8 mouse cellular contexts compared by ENCODE assay signal in the genomic region with DNA sequence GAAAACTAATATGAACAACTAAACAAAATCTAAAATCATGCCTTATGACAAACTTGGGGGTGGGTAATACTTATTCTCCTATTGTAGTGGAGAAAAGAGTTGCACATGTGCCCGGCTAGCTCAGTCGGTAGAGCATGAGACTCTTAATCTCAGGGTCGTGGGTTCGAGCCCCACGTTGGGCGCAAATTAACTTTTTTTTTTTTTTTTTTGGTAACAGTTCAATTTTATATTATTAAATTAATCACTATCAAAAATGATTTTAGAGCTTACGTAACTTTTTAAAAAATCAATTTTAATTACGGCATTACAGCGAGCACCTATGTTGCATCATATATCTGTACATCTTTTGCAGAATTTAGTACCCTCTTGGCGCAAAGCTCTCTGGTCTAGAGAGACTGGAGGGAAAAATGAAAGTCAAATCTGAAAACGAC. TPM values are rescaled to one million over a fixed set of nuclear protein-coding genes. Genes with fewer than 3 reads are reported as not detected.
DNase-seq lines count a peak whose midpoint lies in the region; ATAC-seq and TF ChIP-seq lines count a peak whose summit lies in the region.

No protein-coding gene starts in this region.

- TF ChIP-seq POLR2A in MEL (IDR thresholded peaks at IDR 0.05; ENCODE audit: control insufficient read depth in 1 of 2, insufficient read depth in 1 of 2, low read depth in 1 of 2, low read length in 2 of 2, poor library complexity in 1 of 2): no peak

- no peak for ATAC-seq in embryonic facial prominence, embryonic 12.5 days (ENCODE audit: insufficient number of reproducible peaks, insufficient read depth, low FRiP score, low TSS enrichment)
- ATAC-seq in limb, embryonic 13.5 days (ENCODE audit: low FRiP score, low read depth): no peak
- ATAC-seq in midbrain, embryonic 16.5 days: no peak

- peak overlapping the region; percentile 56 for H3K4me3 ChIP-seq in layer of hippocampus, adult 2 months
- peak overlapping the region; percentile 65 to 83 for H3K4me3 ChIP-seq in MEL (ENCODE audit: control insufficient read depth in 1 of 2, insufficient read depth in 1 of 2, low read depth in 2 of 2, low read length in 2 of 2)
- H3K4me3 ChIP-seq in embryonic facial prominence, embryonic 12.5 days: peak overlapping the region; percentile 50
- H3K4me3 ChIP-seq in hindbrain, embryonic 10.5 days: peak overlapping the region; percentile 65
- peak overlapping the region; percentile 49 for H3K4me3 ChIP-seq in limb, embryonic 13.5 days
- H3K4me3 ChIP-seq in midbrain, embryonic 16.5 days (ENCODE audit: low read depth, low read length): peak overlapping the region; percentile 4; the same call in 1 of the 2 replicates

- no peaks in the 10 kb centered on the region; the same call in 1 of the 2 replicates for H3K79me2 ChIP-seq in MEL (ENCODE audit: control insufficient read depth, insufficient read depth, low read length, poor library complexity)

- no peaks in the 10 kb centered on the region for H3K27me3 ChIP-seq in MEL (ENCODE audit: control insufficient read depth in 1 of 2, insufficient read depth in 2 of 2, low read length in 2 of 2)
- no peaks in the 10 kb centered on the region for H3K27me3 ChIP-seq in embryonic facial prominence, embryonic 12.5 days
- H3K27me3 ChIP-seq in hindbrain, embryonic 10.5 days (ENCODE audit: insufficient read depth, poor library complexity, severe bottlenecking): no peaks in the 10 kb centered on the region
- no peaks in the 10 kb centered on the region for H3K27me3 ChIP-seq in limb, embryonic 13.5 days
- no peaks in the 10 kb centered on the region for H3K27me3 ChIP-seq in midbrain, embryonic 16.5 days (ENCODE audit: control insufficient read depth, insufficient read depth, low read depth, low read length)

- TF ChIP-seq RAD21 in MEL (IDR thresholded peaks at IDR 0.05; ENCODE audit: low read depth, low read length): no peak

- no peak for TF ChIP-seq EP300 in MEL (IDR thresholded peaks at IDR 0.05; ENCODE audit: low read depth in 1 of 2, low read length in 2 of 2)

- H3K36me3 ChIP-seq in MEL (ENCODE audit: control insufficient read depth in 1 of 2, insufficient read depth in 2 of 2, low read length in 2 of 2): no peaks in the 10 kb centered on the region
- no peaks in the 10 kb centered on the region for H3K36me3 ChIP-seq in embryonic facial prominence, embryonic 12.5 days
- no peaks in the 10 kb centered on the region for H3K36me3 ChIP-seq in hindbrain, embryonic 10.5 days
- no peaks in the 10 kb centered on the region for H3K36me3 ChIP-seq in limb, embryonic 13.5 days
- no peaks in the 10 kb centered on the region for H3K36me3 ChIP-seq in midbrain, embryonic 16.5 days (ENCODE audit: control insufficient read depth, insufficient read depth, low read length)

- 1% methylated on average over 11 of the region's 11 CpGs for WGBS in embryonic facial prominence, embryonic 12.5 days
- 1% methylated on average over 11 of the region's 11 CpGs for WGBS in hindbrain, embryonic 10.5 days
- under 1% methylated on average over 11 of the region's 11 CpGs for WGBS in limb, embryonic 13.5 days
- 1% methylated on average over 11 of the region's 11 CpGs for WGBS in midbrain, embryonic 16.5 days

- H3K4me1 ChIP-seq in MEL (ENCODE audit: control insufficient read depth in 1 of 2, insufficient read depth in 2 of 2, low read length in 2 of 2): peaks cover 0 to 4% of the 10 kb centered on the region in 2 experiments; a peak in 1 of 4 replicates
- 0 out of 2 replicates have a peak, but pooled peaks cover 8% of the 10 kb centered on the region for H3K4me1 ChIP-seq in embryonic facial prominence, embryonic 12.5 days
- H3K4me1 ChIP-seq in hindbrain, embryonic 10.5 days (replicated peaks): peaks cover 26% of the 10 kb centered on the region
- H3K4me1 ChIP-seq in limb, embryonic 13.5 days: peaks cover 13% of the 10 kb centered on the region; the same call in 1 of the 2 replicates
- peaks cover 10% of the 10 kb centered on the region for H3K4me1 ChIP-seq in midbrain, embryonic 16.5 days (ENCODE audit: control insufficient read depth, insufficient read depth, low read length)

- TF ChIP-seq CTCF in layer of hippocampus, adult 2 months (conservative IDR thresholded peaks at IDR 0.05): no peak
- TF ChIP-seq CTCF in MEL (IDR thresholded peaks at IDR 0.05 in 2 of 3, conservative IDR thresholded peaks at IDR 0.05 in 1 of 3; ENCODE audit: control insufficient read depth in 1 of 3, insufficient read depth in 1 of 3, low read depth in 2 of 3, low read length in 3 of 3, poor library complexity in 1 of 3, severe bottlenecking in 1 of 3): no peak

- H3K27ac ChIP-seq in layer of hippocampus, adult 2 months: no peak overlapping the region
- H3K27ac ChIP-seq in MEL (ENCODE audit: control insufficient read depth, low read depth, low read length): no peak overlapping the region
- no peak overlapping the region for H3K27ac ChIP-seq in embryonic facial prominence, embryonic 12.5 days
- no peak overlapping the region for H3K27ac ChIP-seq in hindbrain, embryonic 10.5 days
- H3K27ac ChIP-seq in limb, embryonic 13.5 days: no peak overlapping the region
- no peak overlapping the region for H3K27ac ChIP-seq in midbrain, embryonic 16.5 days (ENCODE audit: low read length)

- peak overlapping the region; percentile 67 for H3K4me2 ChIP-seq in embryonic facial prominence, embryonic 12.5 days (replicated peaks)
- peak overlapping the region; percentile 71 for H3K4me2 ChIP-seq in limb, embryonic 13.5 days (replicated peaks)
- H3K4me2 ChIP-seq in midbrain, embryonic 16.5 days (ENCODE audit: low read length): peak overlapping the region; percentile 66

- H3K9ac ChIP-seq in MEL (ENCODE audit: control insufficient read depth, low read depth, low read length, poor library complexity, severe bottlenecking): no peak overlapping the region
- no peak overlapping the region for H3K9ac ChIP-seq in embryonic facial prominence, embryonic 12.5 days
- H3K9ac ChIP-seq in limb, embryonic 13.5 days: no peak overlapping the region
- no peak overlapping the region for H3K9ac ChIP-seq in midbrain, embryonic 16.5 days (ENCODE audit: low read depth, low read length)

- H3K9me3 ChIP-seq in MEL (replicated peaks; ENCODE audit: insufficient read depth, low read length): no peaks in the 10 kb centered on the region
- H3K9me3 ChIP-seq in embryonic facial prominence, embryonic 12.5 days: no peaks in the 10 kb centered on the region
- no peaks in the 10 kb centered on the region for H3K9me3 ChIP-seq in hindbrain, embryonic 10.5 days
- H3K9me3 ChIP-seq in limb, embryonic 13.5 days: no peaks in the 10 kb centered on the region
- no peaks in the 10 kb centered on the region for H3K9me3 ChIP-seq in midbrain, embryonic 16.5 days (replicated peaks; ENCODE audit: control insufficient read depth, low read length, poor library complexity, severe bottlenecking)

- peak in 1 of 2 experiments; percentile 67 for DNase-seq in layer of hippocampus, adult 2 months (ENCODE audit: low spot score in 2 of 2)
- no peak for DNase-seq in layer of hippocampus, adult 9-10 months (ENCODE audit: low spot score)
- peak; percentile 81 for DNase-seq in MEL (ENCODE audit: low read depth, low spot score)
- no peak for DNase-seq in hindbrain, embryonic 10.5 days (ENCODE audit: low spot score)
- DNase-seq in urinary bladder, postnatal 10 days (ENCODE audit: low spot score): no peak

TF ChIP-seq in MEL, 35 proteins besides CTCF, POLR2A, EP300 and RAD21:
- no peak for TF ChIP-seq GATA1 (IDR thresholded peaks at IDR 0.05; ENCODE audit: low read depth, low read length)
- TF ChIP-seq TBP (IDR thresholded peaks at IDR 0.05; ENCODE audit: low read depth, low read length): peak; percentile 100
- no peak for TF ChIP-seq HCFC1 (IDR thresholded peaks at IDR 0.05; ENCODE audit: low read depth, low read length)
- no peak for TF ChIP-seq ELF1 (IDR thresholded peaks at IDR 0.05; ENCODE audit: low read depth, low read length)
- no peak for TF ChIP-seq JUND (IDR thresholded peaks at IDR 0.05; ENCODE audit: low read depth, low read length)

RNA-seq across cellular contexts. Expression of a gene that starts 12.6 kb away (rescaled TPM):
- 1 to 10 TPM; 7.8 to 9.7 TPM for total RNA-seq in layer of hippocampus, adult 2 months (2021)
- 12.5 and 16.2 TPM in 2 replicates for total RNA-seq in MEL (2012; rRNA removed)
- polyA plus RNA-seq in MEL (2012; ENCODE audit: insufficient read depth in 1 of 2, insufficient read length in 2 of 2, low read depth in 1 of 2, low replicate concordance in 2 of 2, missing spikeins in 1 of 2): 10 to 100 TPM in 1 of 2 experiments, not detected in 1; 14.2 TPM
- polyA plus RNA-seq in embryonic facial prominence, embryonic 12.5 days (2016; fragmentation: Nextera tagmentation; extraction: Ambion mirVana): 12.9 and 13.9 TPM in 2 replicates
- polyA plus RNA-seq in hindbrain, embryonic 10.5 days (2016; fragmentation: Nextera tagmentation; extraction: Ambion mirVana): 13.4 and 14.5 TPM in 2 replicates
- 13.4 and 14.8 TPM in 2 replicates for polyA plus RNA-seq in limb, embryonic 13.5 days (2015; fragmentation: Nextera tagmentation; extraction: Ambion mirVana)
- polyA plus RNA-seq in midbrain, embryonic 16.5 days (2015; fragmentation: Nextera tagmentation; extraction: Ambion mirVana): 9.1 and 11.0 TPM in 2 replicates

RNA-seq across cellular contexts. Expression of a gene that starts 29.5 kb away (rescaled TPM):
- total RNA-seq in layer of hippocampus, adult 2 months (2021): not detected
- total RNA-seq in MEL (2012; rRNA removed): 0.07 TPM in 1 of 2 replicates, not detected in the other
- polyA plus RNA-seq in MEL (2012; ENCODE audit: insufficient read depth in 1 of 2, insufficient read length in 2 of 2, low read depth in 1 of 2, low replicate concordance in 2 of 2, missing spikeins in 1 of 2): under 1 TPM in 1 of 2 experiments, not detected in 1; 0.25 TPM
- 0.10 and 0.20 TPM in 2 replicates for polyA plus RNA-seq in embryonic facial prominence, embryonic 12.5 days (2016; fragmentation: Nextera tagmentation; extraction: Ambion mirVana)
- polyA plus RNA-seq in hindbrain, embryonic 10.5 days (2016; fragmentation: Nextera tagmentation; extraction: Ambion mirVana): 0.04 TPM in 1 of 2 replicates, not detected in the other
- polyA plus RNA-seq in limb, embryonic 13.5 days (2015; fragmentation: Nextera tagmentation; extraction: Ambion mirVana): 0.19 and 0.45 TPM in 2 replicates
- 0.10 and 0.31 TPM in 2 replicates for polyA plus RNA-seq in midbrain, embryonic 16.5 days (2015; fragmentation: Nextera tagmentation; extraction: Ambion mirVana)

RNA-seq across cellular contexts. Expression of a gene that starts 52.4 kb away (rescaled TPM):
- under 1 TPM; 0.49 to 0.52 TPM for total RNA-seq in layer of hippocampus, adult 2 months (2021)
- total RNA-seq in MEL (2012; rRNA removed): not detected in 2 replicates
- polyA plus RNA-seq in MEL (2012; ENCODE audit: insufficient read depth in 1 of 2, insufficient read length in 2 of 2, low read depth in 1 of 2, low replicate concordance in 2 of 2, missing spikeins in 1 of 2): not detected
- polyA plus RNA-seq in embryonic facial prominence, embryonic 12.5 days (2016; fragmentation: Nextera tagmentation; extraction: Ambion mirVana): 1.6 TPM in 2 replicates
- 0.29 and 0.35 TPM in 2 replicates for polyA plus RNA-seq in hindbrain, embryonic 10.5 days (2016; fragmentation: Nextera tagmentation; extraction: Ambion mirVana)
- 1.4 and 1.5 TPM in 2 replicates for polyA plus RNA-seq in limb, embryonic 13.5 days (2015; fragmentation: Nextera tagmentation; extraction: Ambion mirVana)
- polyA plus RNA-seq in midbrain, embryonic 16.5 days (2015; fragmentation: Nextera tagmentation; extraction: Ambion mirVana): 0.15 TPM in 1 of 2 replicates, not detected in the other

Comparison
In these comparisons a context has a peak if more than half of its experiments do, and no peak if none do; other contexts are left out.
1. H3K4me3 ChIP-seq: peak in every context shown above with its lines; median percentile 74 in MEL; 65 in hindbrain, embryonic 10.5 days; 56 in layer of hippocampus, adult 2 months; 50 in embryonic facial prominence, embryonic 12.5 days; 49 in limb, embryonic 13.5 days; 4 in midbrain, embryonic 16.5 days.